Mouse (Mus musculus) spleen, adult 2 months (tissue): ENCODE data around the gene Atp6ap1. TPM values are rescaled to one million over a fixed set of nuclear protein-coding genes. Genes with fewer than 3 reads are reported as not detected.
A peak's percentile ranks its signal among the peaks of the same experiment; 100 is the strongest.

ENCODE experiments used
- DNase-seq, 2 experiments: peaks; one replicate each; pipeline versions ENCODE4 v3.0.0 to v3.0.0-alpha.2; 2012 to 2021; ENCODE audit warnings: low spot score in 2 of 2, low read depth in 1 of 2
- H3K27ac ChIP-seq: fragments of 200-500 bp; 2 replicates; pipeline ENCODE4 v1.5.1; 2012; ENCODE audit warnings: low read length, inconsistent platforms; ENCODE audit not compliant: insufficient read depth
- H3K27me3 ChIP-seq: fragments of 200-500 bp; 2 replicates; pipeline ENCODE4 v1.6.1; 2012; ENCODE audit warnings: mild to moderate bottlenecking, moderate library complexity, low read length, inconsistent platforms; ENCODE audit not compliant: control insufficient read depth, insufficient read depth
- H3K36me3 ChIP-seq: fragments of 200-500 bp; 2 replicates; pipeline ENCODE4 v1.6.1; 2012; ENCODE audit warnings: mild to moderate bottlenecking, low read length, inconsistent platforms; ENCODE audit not compliant: control insufficient read depth, insufficient read depth
- H3K4me1 ChIP-seq: fragments of 200-500 bp; 2 replicates; pipeline ENCODE4 v1.6.1; 2011; ENCODE audit warnings: inconsistent platforms; ENCODE audit not compliant: control insufficient read depth, insufficient read depth, insufficient read length
- H3K4me3 ChIP-seq: fragments of 200-500 bp; 2 replicates; pipeline ENCODE4 v1.5.1; 2011; ENCODE audit warnings: mild to moderate bottlenecking, inconsistent platforms; ENCODE audit not compliant: insufficient read depth, insufficient read length; ENCODE audit errors: extremely low read depth
- CTCF ChIP-seq: fragments of 200-500 bp; IDR thresholded peaks from 2 replicates; pipeline ENCODE4 v1.5.1; 2011; ENCODE audit warnings: mild to moderate bottlenecking, inconsistent platforms; ENCODE audit not compliant: insufficient read depth, insufficient read length, insufficient replicate concordance; ENCODE audit errors: extremely low read depth
- POLR2A ChIP-seq: fragments of 200-500 bp; IDR thresholded peaks from 2 replicates; pipeline ENCODE4 v1.6.1; 2011; ENCODE audit warnings: low read depth, low read length, inconsistent platforms
- WGBS: fragments of 180-500 bp; shearing (Covaris S2); methylation state at CpG from one replicate; pipeline ENCODE4 v1.1.7; 2018; 5-methylcytosine and 5-hydroxymethylcytosine counted together
- polyA plus RNA-seq: library from polyadenylated mRNA; depleted of rRNA; stranded (reverse); fragments of >200 nt; gene quantifications from 2 replicates; pipeline ENCODE4 v1.2.3, GENCODE M21; 2012; rRNA removed

Gene Atp6ap1
- polyA plus RNA-seq: 267 and 342 TPM in 2 replicates

- peak; percentile 89 to 92 for DNase-seq
- H3K4me3 ChIP-seq: peak within 1 kb of the TSS; percentile 93
- peak; percentile 54; the same call in 1 of the 2 replicates for TF ChIP-seq POLR2A
- TF ChIP-seq CTCF: no peak
- peak within 1 kb of the TSS; percentile 77 for H3K27ac ChIP-seq
- H3K36me3 ChIP-seq: peaks cover 8% of the 10 kb centered on the region
- peaks cover 5% of the 10 kb centered on the region; the same call in 1 of the 2 replicates for H3K4me1 ChIP-seq
- no peaks in the 10 kb centered on the region for H3K27me3 ChIP-seq
- 26% methylated on average over 37 of the region's 37 CpGs for WGBS
These were observed at the start of gene Atp6ap1 for GRCm38 (mm10) chrX:74296538-74297448. Gene Atp6ap1 (plus strand): TSS chrX:74297097.

GRCm38 (mm10) chrX:74248651-74249050, 48.2 kb upstream of the Atp6ap1 start:
- peak; percentile 43; the same call in 1 of the 2 replicates for TF ChIP-seq CTCF
- TF ChIP-seq POLR2A: no peak
- Histone ChIP-seq H3K36me3 (no peaks in the 10 kb centered on the region), H3K4me3 (peak overlapping the region; percentile 63), H3K27me3 (no peaks in the 10 kb centered on the region), H3K27ac (peak overlapping the region; percentile 91), H3K4me1 (peaks cover 6% of the 10 kb centered on the region)
- DNase-seq: peak in 1 of 2 experiments; percentile 47
- 18% methylated on average over 3 of the region's 3 CpGs for WGBS

GRCm38 (mm10) chrX:74249615-74250014, 47.3 kb upstream of the Atp6ap1 start, which contains the start of gene Flna:
Gene Flna (minus strand): TSS chrX:74249820.
- peaks cover 6% of the 10 kb centered on the region for H3K4me1 ChIP-seq
- peak within 1 kb of the TSS; percentile 63 for H3K4me3 ChIP-seq
- no peaks in the 10 kb centered on the region for H3K36me3 ChIP-seq
- WGBS: 23% methylated on average over 38 of the region's 38 CpGs
- DNase-seq: peak in 1 of 2 experiments; percentile 67
- H3K27me3 ChIP-seq: no peaks in the 10 kb centered on the region
- peak within 1 kb of the TSS; percentile 91 for H3K27ac ChIP-seq
- TF ChIP-seq CTCF: 0 out of 2 replicates have a peak, but pooled peaks have one; percentile 24
- no peak; the same call in 1 of the 2 replicates for TF ChIP-seq POLR2A

- DNase-seq: peak; percentile 84 to 90
- peak; percentile 28 for TF ChIP-seq POLR2A
- TF ChIP-seq CTCF: no peak
- 35% methylated on average over 39 of the region's 39 CpGs for WGBS
These were observed 42.6 kb upstream of the Atp6ap1 start, which contains the start of gene Emd for GRCm38 (mm10) chrX:74254153-74254887. Gene Emd (plus strand): TSS chrX:74254687.

GRCm38 (mm10) chrX:74254888-74255565, 41.9 kb upstream of the Atp6ap1 start:
- no peaks in the 10 kb centered on the region for H3K27me3 ChIP-seq
- peaks cover 3% of the 10 kb centered on the region; the same call in 1 of the 2 replicates for H3K36me3 ChIP-seq
- H3K4me3 ChIP-seq: peak overlapping the region; percentile 86
- peaks cover 8% of the 10 kb centered on the region; the same call in 1 of the 2 replicates for H3K4me1 ChIP-seq
- 28% methylated on average over 31 of the region's 31 CpGs for WGBS
- peak overlapping the region; percentile 98 for H3K27ac ChIP-seq
- TF ChIP-seq POLR2A (no peak), CTCF (no peak)
- no peak for DNase-seq

More at GRCm38 (mm10) chrX:74254153-74254887, 42.6 kb upstream of the Atp6ap1 start, which contains the start of gene Emd:
- H3K27me3 ChIP-seq: no peaks in the 10 kb centered on the region
- peak within 1 kb of the TSS; percentile 98 for H3K27ac ChIP-seq
- H3K4me1 ChIP-seq: peaks cover 10% of the 10 kb centered on the region
- H3K4me3 ChIP-seq: peak within 1 kb of the TSS; percentile 86
- peaks cover 3% of the 10 kb centered on the region; the same call in 1 of the 2 replicates for H3K36me3 ChIP-seq

GRCm38 (mm10) chrX:74257746-74258145, 39.2 kb upstream of the Atp6ap1 start:
- WGBS: 84% methylated on average over 3 of the region's 3 CpGs
- Histone ChIP-seq H3K27me3 (no peaks in the 10 kb centered on the region), H3K36me3 (peaks cover 3% of the 10 kb centered on the region; the same call in 1 of the 2 replicates), H3K4me1 (peaks cover 6% of the 10 kb centered on the region; the same call in 1 of the 2 replicates), H3K27ac (no peak overlapping the region), H3K4me3 (no peak overlapping the region)
- TF ChIP-seq POLR2A: no peak
- no peak for TF ChIP-seq CTCF
- DNase-seq: no peak
